Mouse (Mus musculus) embryonic fibroblast, embryonic 13.5 days (primary cell): ENCODE data around the gene Itga4.

ENCODE experiments used
- CTCF ChIP-seq: IDR thresholded peaks from 2 replicates; pipeline ENCODE4 v1.5.1; 2011; ENCODE audit warnings: mild to moderate bottlenecking, control low read depth, low read length, moderate library complexity, borderline replicate concordance; ENCODE audit not compliant: insufficient read depth
- POLR2A ChIP-seq: IDR thresholded peaks from 2 replicates; pipeline ENCODE4 v1.6.1; 2011; ENCODE audit warnings: low read depth, mild to moderate bottlenecking, control low read depth, low read length, moderate library complexity

- TF ChIP-seq CTCF (no peak), POLR2A (no peak)
These were observed 112.5 kb downstream of the Itga4 start for GRCm38 (mm10) chr2:79367451-79368450.
